Mouse (Mus musculus) ES-E14 (cell line): ENCODE measurements at regions not wholly inside any gene's neighbourhood (a gene's known extent, or its start where the extent isn't known, plus 50 kb on each side); places are given as distances from the start of the nearest gene placed in this dataset.

ENCODE experiments used
- DNase-seq: peaks from one replicate; pipeline ENCODE4 v3.0.0-alpha.2; 2013; ENCODE audit warnings: low read depth, low spot score
- H3K27ac ChIP-seq: 2 replicates; pipeline ENCODE4 v1.5.1; 2012; ENCODE audit warnings: low read depth, mild to moderate bottlenecking, low read length, moderate library complexity, mixed read lengths; ENCODE audit not compliant: poor library complexity, insufficient read depth, severe bottlenecking
- H3K36me3 ChIP-seq: 2 replicates; pipeline ENCODE4 v1.6.1; 2012; ENCODE audit warnings: mild to moderate bottlenecking, low read length, moderate library complexity, mixed read lengths; ENCODE audit not compliant: control insufficient read depth, poor library complexity, insufficient read depth, severe bottlenecking
- H3K4me1 ChIP-seq, 2 experiments: fragments of 150-350 bp in 1 of 2; sonication (generic) in 1 of 2; 2 replicates each; pipeline ENCODE4 v1.6.1; 2012; ENCODE audit warnings: low read length in 2 of 2, mild to moderate bottlenecking in 1 of 2, mixed read lengths in 1 of 2; ENCODE audit not compliant: control insufficient read depth in 2 of 2, insufficient read depth in 2 of 2, poor library complexity in 1 of 2
- H3K4me3 ChIP-seq, 2 experiments: fragments of 150-350 bp in 1 of 2; sonication (generic) in 1 of 2; 2 replicates each; pipeline ENCODE4 v1.5.1; 2012; ENCODE audit warnings: low read length in 2 of 2, low read depth in 1 of 2, mild to moderate bottlenecking in 1 of 2, mixed read lengths in 1 of 2; ENCODE audit not compliant: insufficient read depth in 1 of 2, poor library complexity in 1 of 2, severe bottlenecking in 1 of 2
- H3K9ac ChIP-seq: 2 replicates; pipeline ENCODE4 v1.6.1; 2012; ENCODE audit warnings: low read depth, mild to moderate bottlenecking, low read length, mixed read lengths; ENCODE audit not compliant: poor library complexity, insufficient read depth, severe bottlenecking
- H3K9me3 ChIP-seq: fragments of 150-350 bp; sonication (generic); 2 replicates; pipeline ENCODE4 v1.6.1; 2012; ENCODE audit warnings: low read depth, mild to moderate bottlenecking, low read length; ENCODE audit not compliant: control insufficient read depth, insufficient read depth
- CHD2 ChIP-seq: IDR thresholded peaks from 2 replicates; pipeline ENCODE4 v1.6.1; 2014; ENCODE audit warnings: mild to moderate bottlenecking, low read depth, low read length, inconsistent platforms
- HCFC1 ChIP-seq: IDR thresholded peaks from 2 replicates; pipeline ENCODE4 v1.6.1; 2012; ENCODE audit warnings: low read length, inconsistent platforms, borderline replicate concordance; ENCODE audit not compliant: insufficient read depth
- MAFK ChIP-seq: IDR thresholded peaks from 2 replicates; pipeline ENCODE4 v1.6.1; 2014; ENCODE audit warnings: mild to moderate bottlenecking, low read depth, low read length, inconsistent platforms; ENCODE audit not compliant: insufficient read depth
- ZC3H11A ChIP-seq: IDR thresholded peaks from 2 replicates; pipeline ENCODE4 v1.6.1; 2012; ENCODE audit warnings: low read depth, mild to moderate bottlenecking, inconsistent platforms, low read length, borderline replicate concordance
- ZNF384 ChIP-seq: IDR thresholded peaks from 2 replicates; pipeline ENCODE4 v1.6.1; 2012; ENCODE audit warnings: low read depth, low read length, inconsistent platforms
- in situ Hi-C, 2 experiments: fragments of 600-800 bp; cut with MboI; formaldehyde crosslinking; loops; one replicate each; pipeline ENCODE4 v1.15.1; 2025; ENCODE audit warnings: low sequenced_read_pairs in 2 of 2, inconsistent platforms in 1 of 2; ENCODE audit not compliant: unreplicated experiment in 2 of 2

DNA sequence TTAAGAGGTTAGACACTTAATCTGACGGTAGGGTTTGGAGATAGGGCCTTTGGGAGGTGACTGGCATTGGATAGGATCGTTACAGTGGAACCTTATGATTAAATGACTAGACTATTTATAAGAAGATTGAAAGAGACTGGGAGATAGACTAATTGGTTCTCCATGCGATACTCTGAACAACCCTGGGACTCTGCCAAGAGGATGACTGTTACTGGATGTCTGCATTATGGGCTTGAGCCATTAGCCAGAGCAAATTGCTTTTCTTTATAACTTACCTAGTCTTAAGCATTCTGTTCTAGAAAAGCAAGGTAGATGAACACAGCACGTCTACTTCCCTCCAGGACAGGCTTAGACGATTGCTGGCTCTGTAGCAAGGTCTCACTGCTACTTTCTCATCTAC is 180.3 kb upstream of the Ctbp2 start:
- Histone ChIP-seq H3K9me3 (no peaks in the 10 kb centered on the region), H3K27ac (no peak overlapping the region), H3K4me3 (no peak overlapping the region), H3K9ac (no peak overlapping the region), H3K4me1 (no peaks in the 10 kb centered on the region), H3K36me3 (no peaks in the 10 kb centered on the region)
- DNase-seq, result no peak
- TF ChIP-seq ZC3H11A, result no peak
- TF ChIP-seq CHD2, result no peak
- no peak for TF ChIP-seq ZNF384
- TF ChIP-seq HCFC1, result no peak
- TF ChIP-seq MAFK, result no peak
- in situ Hi-C loops, result no loop called here

DNA sequence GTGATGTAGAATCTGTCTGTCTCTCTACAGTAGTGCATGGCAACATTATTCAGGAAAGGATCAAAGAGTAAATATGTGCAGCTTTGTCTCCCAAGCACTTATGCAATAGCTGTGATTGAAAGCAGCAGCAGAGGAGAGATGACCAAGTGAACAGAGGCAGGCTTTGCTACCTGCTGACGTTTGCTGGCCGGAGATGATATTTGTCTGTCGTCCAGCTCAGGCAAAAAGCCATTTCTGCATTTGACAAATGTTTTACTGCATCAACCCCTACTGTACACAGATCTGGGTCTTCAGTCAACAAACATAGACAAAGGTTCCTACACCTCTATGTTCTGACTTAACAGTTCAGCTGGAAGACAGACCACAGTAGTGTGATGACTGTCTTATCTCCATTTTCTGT is 166.3 kb upstream of the Ctbp2 start:
- H3K36me3 ChIP-seq, result no peaks in the 10 kb centered on the region
- no peak for TF ChIP-seq ZC3H11A
- no peak for TF ChIP-seq CHD2
- TF ChIP-seq MAFK, result no peak
- H3K4me1 ChIP-seq, result no peaks in the 10 kb centered on the region
- H3K27ac ChIP-seq, result no peak overlapping the region
- no peak for DNase-seq
- no peak overlapping the region for H3K9ac ChIP-seq
- H3K4me3 ChIP-seq, result no peak overlapping the region
- in situ Hi-C loops, result no loop called here
- no peaks in the 10 kb centered on the region for H3K9me3 ChIP-seq

DNA sequence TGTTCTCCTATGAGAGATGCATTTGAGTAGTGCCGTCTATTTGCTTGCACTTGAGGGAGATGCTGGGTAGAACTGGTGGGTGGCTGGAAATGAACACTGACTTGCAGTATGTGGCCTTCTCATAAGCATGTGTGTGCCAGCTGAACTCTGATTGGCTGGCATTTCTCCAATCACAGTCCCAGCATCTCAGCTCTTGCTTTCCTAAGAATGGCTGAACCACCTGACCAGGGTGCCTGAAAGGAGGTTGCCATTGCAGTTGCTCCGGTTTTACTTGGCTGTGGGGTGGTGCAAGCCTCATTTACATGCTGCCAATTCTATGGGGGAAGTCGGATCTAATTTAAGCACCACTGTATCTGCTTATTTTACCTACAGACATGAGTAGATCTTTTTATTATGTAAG is 164.1 kb upstream of the Ctbp2 start:
- Histone ChIP-seq H3K4me3 (no peak overlapping the region), H3K36me3 (no peaks in the 10 kb centered on the region), H3K4me1 (no peaks in the 10 kb centered on the region), H3K27ac (no peak overlapping the region), H3K9ac (no peak overlapping the region), H3K9me3 (no peaks in the 10 kb centered on the region)
- no peak for DNase-seq
- in situ Hi-C loops, result no loop called here
- TF ChIP-seq ZC3H11A (no peak), ZNF384 (no peak), MAFK (no peak), HCFC1 (no peak)

DNA sequence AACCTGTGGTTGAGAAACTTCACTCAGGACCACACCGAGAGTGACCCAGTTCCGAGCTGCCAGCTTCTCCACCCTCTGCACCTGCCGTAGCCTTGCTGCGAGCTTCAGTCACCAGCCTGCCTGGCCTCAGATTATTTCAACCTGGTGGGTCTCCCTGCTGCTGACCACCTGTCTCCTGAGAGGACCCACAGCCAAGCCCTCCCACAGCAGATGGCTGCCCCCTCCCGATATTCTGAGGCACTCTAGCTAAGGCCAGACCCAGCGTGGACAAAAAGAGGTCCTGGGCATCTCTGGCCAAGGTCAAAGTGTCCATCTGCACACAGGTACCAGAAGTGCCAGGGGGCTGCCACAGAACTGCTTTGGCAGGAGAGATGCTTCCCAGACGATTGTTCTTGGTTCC is 162.7 kb upstream of the Ctbp2 start:
- Histone ChIP-seq H3K27ac (no peak overlapping the region), H3K9ac (no peak overlapping the region), H3K4me3 (no peak overlapping the region), H3K9me3 (no peaks in the 10 kb centered on the region), H3K36me3 (no peaks in the 10 kb centered on the region), H3K4me1 (no peaks in the 10 kb centered on the region)
- DNase-seq, result no peak
- no peak for TF ChIP-seq ZC3H11A
- no peak for TF ChIP-seq MAFK
- TF ChIP-seq ZNF384, result no peak
- no peak for TF ChIP-seq HCFC1
- TF ChIP-seq CHD2, result no peak
- in situ Hi-C loops, result no loop called here

DNA sequence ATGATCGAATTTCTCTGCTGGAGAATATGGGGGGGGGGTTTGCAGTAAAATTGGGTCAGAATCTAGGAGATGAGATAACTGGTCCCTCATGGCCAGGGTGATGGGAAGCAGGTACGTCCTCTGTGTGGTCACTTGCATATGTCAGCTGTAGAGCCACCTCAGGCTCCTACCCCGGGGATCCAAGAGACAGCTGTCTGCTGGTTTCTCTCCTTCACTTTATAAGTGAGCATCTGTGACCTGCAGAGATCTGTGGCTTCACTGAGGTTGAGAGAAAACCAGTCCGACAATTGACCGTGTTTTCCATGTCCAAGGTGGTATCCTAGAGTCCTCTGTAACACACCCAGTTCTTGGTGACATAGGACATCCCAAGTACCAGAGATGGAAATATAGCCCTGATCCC is 162.1 kb upstream of the Ctbp2 start:
- Histone ChIP-seq H3K4me3 (no peak overlapping the region), H3K4me1 (no peaks in the 10 kb centered on the region), H3K27ac (no peak overlapping the region), H3K9ac (no peak overlapping the region), H3K36me3 (no peaks in the 10 kb centered on the region), H3K9me3 (no peaks in the 10 kb centered on the region)
- in situ Hi-C loops, result no loop called here
- TF ChIP-seq ZNF384, result no peak
- no peak for TF ChIP-seq MAFK
- TF ChIP-seq HCFC1, result no peak
- TF ChIP-seq ZC3H11A, result no peak
- TF ChIP-seq CHD2, result no peak
- DNase-seq, result no peak

DNA sequence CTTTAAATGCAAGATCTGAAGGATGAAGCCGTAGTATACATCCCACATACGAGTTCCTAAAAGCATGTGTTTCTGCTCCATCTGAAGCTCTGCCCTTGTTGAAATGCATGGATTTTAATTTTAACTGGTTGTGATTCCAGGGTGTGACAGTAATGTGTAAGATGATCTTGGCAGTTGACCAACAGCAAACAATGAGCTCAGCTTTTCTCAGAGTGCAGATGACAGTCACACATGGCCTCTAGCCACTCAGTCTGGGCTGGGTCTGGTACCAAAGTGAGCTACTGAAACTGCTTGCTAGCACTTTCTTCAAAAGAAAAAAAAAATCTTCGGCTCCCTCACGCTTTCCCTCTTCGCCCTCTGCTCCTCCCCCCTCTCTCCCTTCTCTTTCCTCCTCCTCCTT is 138.0 kb upstream of the Ctbp2 start:
- no peak overlapping the region for H3K9ac ChIP-seq
- no peaks in the 10 kb centered on the region for H3K9me3 ChIP-seq
- H3K4me3 ChIP-seq, result no peak overlapping the region
- in situ Hi-C loops, result no loop called here
- H3K27ac ChIP-seq, result no peak overlapping the region
- no peaks in the 10 kb centered on the region for H3K36me3 ChIP-seq
- no peaks in the 10 kb centered on the region for H3K4me1 ChIP-seq
- TF ChIP-seq MAFK (no peak), ZC3H11A (no peak), HCFC1 (no peak)
- DNase-seq, result no peak
